Mouse (Mus musculus) myocyte (in vitro differentiated cells): ENCODE measurements around the gene Phlpp1. TPM values are rescaled to one million over a fixed set of nuclear protein-coding genes. Genes with fewer than 3 reads are reported as not detected.

Experiments used
- H3K27me3 ChIP-seq: one replicate; pipeline ENCODE4 v1.6.1; 2011; ENCODE audit not compliant: control insufficient read depth, insufficient read depth, insufficient read length
- H3K36me3 ChIP-seq: one replicate; pipeline ENCODE4 v1.6.1; 2011; ENCODE audit not compliant: control insufficient read depth, insufficient read depth
- H3K4me2 ChIP-seq: one replicate; pipeline ENCODE4 v1.6.1; 2011; ENCODE audit warnings: low read depth, control low read depth
- H3K4me3 ChIP-seq: one replicate; pipeline ENCODE4 v1.5.1; 2011; ENCODE audit warnings: mild to moderate bottlenecking, control low read depth, moderate library complexity
- H3K79me2 ChIP-seq: one replicate; pipeline ENCODE4 v1.6.1; 2011; ENCODE audit not compliant: control insufficient read depth, insufficient read depth
- H3ac ChIP-seq: one replicate; pipeline ENCODE4 v1.6.1; 2011; ENCODE audit not compliant: control insufficient read depth, insufficient read length
- E2F4 ChIP-seq: IDR thresholded peaks from one replicate; pipeline ENCODE4 v1.6.1; 2011; ENCODE audit warnings: mild to moderate bottlenecking, control low read depth, moderate library complexity; ENCODE audit not compliant: insufficient read depth
- MYOD1 ChIP-seq, 3 experiments: IDR thresholded peaks; one replicate each; pipeline ENCODE4 v1.6.1; 2011; ENCODE audit warnings: control low read depth in 2 of 3, low read depth in 2 of 3, mild to moderate bottlenecking in 2 of 3, moderate library complexity in 1 of 3; ENCODE audit not compliant: insufficient read length in 2 of 3, control insufficient read depth in 1 of 3
- MYOG ChIP-seq, 3 experiments: IDR thresholded peaks; one replicate each; pipeline ENCODE4 v1.6.1; 2011; ENCODE audit warnings: control low read depth in 2 of 3, low read depth in 2 of 3, mild to moderate bottlenecking in 2 of 3; ENCODE audit not compliant: insufficient read length in 2 of 3, control insufficient read depth in 1 of 3, insufficient read depth in 1 of 3
- POLR2A ChIP-seq: IDR thresholded peaks from one replicate; pipeline ENCODE4 v1.6.1; 2011; ENCODE audit warnings: low read depth, mild to moderate bottlenecking, control low read depth, moderate library complexity; ENCODE audit not compliant: insufficient read length
- REST ChIP-seq: IDR thresholded peaks from one replicate; pipeline ENCODE4 v1.6.1; 2011; ENCODE audit warnings: mild to moderate bottlenecking, control low read depth, moderate library complexity; ENCODE audit not compliant: insufficient read depth, insufficient read length
- SRF ChIP-seq: IDR thresholded peaks from one replicate; pipeline ENCODE4 v1.6.1; 2011; ENCODE audit warnings: low read depth; ENCODE audit not compliant: control insufficient read depth, insufficient read length
- TCF12 ChIP-seq: IDR thresholded peaks from one replicate; pipeline ENCODE4 v1.6.1; 2011; ENCODE audit warnings: mild to moderate bottlenecking, control low read depth; ENCODE audit not compliant: poor library complexity, insufficient read depth, severe bottlenecking
- TCF3 ChIP-seq: IDR thresholded peaks from one replicate; pipeline ENCODE4 v1.6.1; 2011; ENCODE audit warnings: low read depth, control low read depth; ENCODE audit not compliant: insufficient read length
- polyA plus RNA-seq: library from polyadenylated mRNA; unstranded; fragments of >200 nt; fragmentation: generic; extraction: Trizol; gene quantifications from one replicate; pipeline ENCODE4 v1.2.1, GENCODE M21; 2012; ENCODE audit warnings: missing spikeins

Gene Phlpp1
- polyA plus RNA-seq, 1 experiment = 7.9 TPM

DNA sequence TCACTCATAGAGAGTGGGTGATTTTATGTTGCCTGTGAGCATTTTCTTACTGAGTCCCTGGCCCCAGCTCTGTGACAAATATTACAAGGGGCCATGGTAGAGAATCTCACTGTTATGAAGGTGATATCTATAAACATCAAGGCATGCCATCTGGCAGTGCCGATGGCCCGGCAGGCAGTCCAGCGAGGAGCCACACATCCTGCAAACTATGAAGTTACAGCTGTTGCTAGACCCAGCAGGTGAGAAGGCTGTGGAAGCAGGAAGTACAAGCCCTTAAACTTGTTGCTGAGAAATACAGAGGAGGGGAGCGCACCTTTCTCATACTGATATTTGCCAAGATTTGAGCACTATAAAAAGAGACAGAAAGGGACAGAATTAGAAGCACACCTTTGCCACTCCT is 257.0 kb downstream of the Phlpp1 start:
- no peak overlapping the region for H3K4me2 ChIP-seq
- H3K4me3 ChIP-seq = no peak overlapping the region
- H3K27me3 ChIP-seq = no peaks in the 10 kb centered on the region
- H3ac ChIP-seq = no peak overlapping the region
- no peaks in the 10 kb centered on the region for H3K36me3 ChIP-seq
- no peaks in the 10 kb centered on the region for H3K79me2 ChIP-seq
- TF ChIP-seq SRF (no peak), MYOG (IDR thresholded peaks at IDR 0.05; ENCODE audit: control insufficient read depth in 1 of 3, insufficient read depth in 1 of 3, insufficient read length in 2 of 3, low read depth in 2 of 3) (peak in 1 of 3 experiments; percentile 47), TCF12 (no peak), TCF3 (no peak), MYOD1 (IDR thresholded peaks at IDR 0.05; ENCODE audit: control insufficient read depth in 1 of 3, insufficient read length in 2 of 3, low read depth in 2 of 3) (peak in 2 of 3 experiments; percentile 4 to 53)

DNA sequence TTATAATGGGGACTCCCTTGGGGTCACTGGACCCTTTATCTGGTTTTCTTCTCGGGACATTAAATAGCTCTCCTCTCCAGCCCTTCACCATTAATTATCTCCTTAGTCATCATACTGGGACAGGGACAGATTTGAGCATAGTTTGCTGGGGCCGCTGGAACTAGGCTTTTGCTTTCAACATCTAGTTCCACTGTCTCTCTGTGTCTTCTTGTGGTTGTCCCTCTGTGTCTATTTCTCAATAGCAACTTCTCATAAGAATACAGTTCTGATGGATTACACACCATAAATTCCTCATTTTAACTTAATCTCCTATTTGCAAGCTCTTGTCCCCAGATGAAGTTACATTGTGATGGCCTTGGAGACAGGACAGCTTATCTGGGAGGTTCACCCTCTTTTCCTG is 262.0 kb downstream of the Phlpp1 start:
- Histone ChIP-seq H3K36me3 (no peaks in the 10 kb centered on the region), H3K79me2 (no peaks in the 10 kb centered on the region), H3K4me3 (no peak overlapping the region), H3ac (no peak overlapping the region), H3K4me2 (no peak overlapping the region), H3K27me3 (no peaks in the 10 kb centered on the region)
- no peak for TF ChIP-seq POLR2A
- TF ChIP-seq E2F4 = no peak
- no peak for TF ChIP-seq REST

Other genes starting within 250 kb of the Phlpp1 start
- 4.7 TPM for gene Zcchc2, start 181.3 kb upstream of the Phlpp1 start, polyA plus RNA-seq